Mouse (Mus musculus) liver, embryonic 12.5 days (tissue): ENCODE results near the gene Rtp4. TPM values are rescaled to one million over a fixed set of nuclear protein-coding genes. Genes with fewer than 3 reads are reported as not detected.
A peak's percentile ranks its signal among the peaks of the same experiment; 100 is the strongest.

Experiments
- ATAC-seq: fragments of 200-750 bp; cut with Nextera tagmentation; 2 replicates; pipeline ENCODE4 v1.8.0; 2017; ENCODE audit warnings: moderate number of reproducible peaks, mild to moderate bottlenecking, moderate library complexity
- H3K27ac ChIP-seq: fragments of 300-500 bp; sonication (generic); 2 replicates; pipeline ENCODE4 v1.5.1; 2016; ENCODE audit warnings: mild to moderate bottlenecking
- H3K27me3 ChIP-seq: fragments of 300-500 bp; sonication (generic); replicated peaks from 2 replicates; pipeline ENCODE4 v1.6.1; 2016; ENCODE audit warnings: mild to moderate bottlenecking, moderate library complexity
- H3K36me3 ChIP-seq: fragments of 300-500 bp; sonication (generic); 2 replicates; pipeline ENCODE4 v1.6.1; 2016; ENCODE audit warnings: mild to moderate bottlenecking, moderate library complexity
- H3K4me1 ChIP-seq: fragments of 300-500 bp; sonication (generic); 2 replicates; pipeline ENCODE4 v1.6.1; 2016
- H3K4me2 ChIP-seq: fragments of 300-500 bp; sonication (generic); 2 replicates; pipeline ENCODE4 v1.6.1; 2016; ENCODE audit warnings: mild to moderate bottlenecking, moderate library complexity
- H3K4me3 ChIP-seq: fragments of 300-500 bp; sonication (generic); 2 replicates; pipeline ENCODE4 v1.5.1; 2016; ENCODE audit warnings: mild to moderate bottlenecking, moderate library complexity
- H3K9ac ChIP-seq: fragments of 300-500 bp; sonication (generic); 2 replicates; pipeline ENCODE4 v1.6.1; 2016; ENCODE audit warnings: mild to moderate bottlenecking, moderate library complexity
- H3K9me3 ChIP-seq: fragments of 300-500 bp; sonication (generic); replicated peaks from 2 replicates; pipeline ENCODE4 v1.6.1; 2016; ENCODE audit warnings: mild to moderate bottlenecking, moderate library complexity
- WGBS: fragments of 180-500 bp; shearing (Covaris S2); methylation state at CpG from one replicate; pipeline ENCODE4 v1.1.7; 2016; ENCODE audit not compliant: insufficient replicate concordance; 5-methylcytosine and 5-hydroxymethylcytosine counted together
- polyA plus RNA-seq: library from polyadenylated mRNA; unstranded; fragments of >200 nt; fragmentation: Nextera tagmentation; extraction: Ambion mirVana; gene quantifications from 2 replicates; pipeline ENCODE4 v1.2.1, GENCODE M21; 2016

Gene Rtp4
- polyA plus RNA-seq, 1 experiment from 2014 or later = 4.3 TPM

- Histone ChIP-seq H3K27me3 (no peaks in the 10 kb centered on the region), H3K9ac (no peak overlapping the region), H3K4me1 (no peaks in the 10 kb centered on the region), H3K9me3 (no peaks in the 10 kb centered on the region), H3K4me3 (no peak overlapping the region), H3K36me3 (no peaks in the 10 kb centered on the region), H3K27ac (no peak overlapping the region), H3K4me2 (no peak overlapping the region)
- ATAC-seq = no peak
- WGBS = 77% methylated on average over 4 of the region's 4 CpGs
Measured at GRCm38 (mm10) chr16:23547783-23548182, 27.7 kb downstream of the Rtp4 start.

- 38% methylated on average over 8 of the region's 8 CpGs for whole genome bisulfite sequencing
- Histone ChIP-seq H3K4me3 (no peak overlapping the region), H3K9me3 (no peaks in the 10 kb centered on the region), H3K4me2 (no peak overlapping the region), H3K27me3 (no peaks in the 10 kb centered on the region), H3K9ac (no peak overlapping the region), H3K36me3 (no peaks in the 10 kb centered on the region), H3K4me1 (no peaks in the 10 kb centered on the region), H3K27ac (no peak overlapping the region)
- ATAC-seq = no peak
Measured at GRCm38 (mm10) chr16:23550346-23550980, 30.4 kb downstream of the Rtp4 start.

GRCm38 (mm10) chr16:23550981-23551582 lies 31.0 kb downstream of the Rtp4 start:
- H3K4me3 ChIP-seq = no peak overlapping the region
- H3K27me3 ChIP-seq = no peaks in the 10 kb centered on the region
- 75% methylated on average over 18 of the region's 18 CpGs for WGBS
- no peak overlapping the region for H3K9ac ChIP-seq
- no peak overlapping the region for H3K4me2 ChIP-seq
- ATAC-seq = no peak
- no peaks in the 10 kb centered on the region for H3K36me3 ChIP-seq
- no peak overlapping the region for H3K27ac ChIP-seq
- H3K9me3 ChIP-seq = no peaks in the 10 kb centered on the region
- H3K4me1 ChIP-seq = no peaks in the 10 kb centered on the region

GRCm38 (mm10) chr16:23554673-23555072 lies 34.6 kb downstream of the Rtp4 start:
- Histone ChIP-seq H3K27me3 (no peaks in the 10 kb centered on the region), H3K4me1 (no peaks in the 10 kb centered on the region), H3K4me3 (no peak overlapping the region), H3K27ac (no peak overlapping the region), H3K36me3 (no peaks in the 10 kb centered on the region), H3K4me2 (no peak overlapping the region), H3K9me3 (no peaks in the 10 kb centered on the region), H3K9ac (no peak overlapping the region)
- no peak for ATAC-seq
- 71% methylated on average over 5 of the region's 5 CpGs for WGBS

GRCm38 (mm10) chr16:23557195-23557594 lies 37.1 kb downstream of the Rtp4 start:
- H3K4me2 ChIP-seq = no peak overlapping the region
- no peaks in the 10 kb centered on the region for H3K4me1 ChIP-seq
- H3K4me3 ChIP-seq = no peak overlapping the region
- no peaks in the 10 kb centered on the region for H3K27me3 ChIP-seq
- ATAC-seq = no peak
- H3K27ac ChIP-seq = no peak overlapping the region
- no peaks in the 10 kb centered on the region for H3K9me3 ChIP-seq
- H3K36me3 ChIP-seq = no peaks in the 10 kb centered on the region
- no peak overlapping the region for H3K9ac ChIP-seq
- WGBS = 26% methylated on average over 5 of the region's 5 CpGs

GRCm38 (mm10) chr16:23557669-23558068 lies 37.6 kb downstream of the Rtp4 start:
- Histone ChIP-seq H3K9me3 (no peaks in the 10 kb centered on the region), H3K36me3 (no peaks in the 10 kb centered on the region), H3K9ac (no peak overlapping the region), H3K27me3 (no peaks in the 10 kb centered on the region), H3K4me3 (no peak overlapping the region), H3K27ac (no peak overlapping the region), H3K4me2 (no peak overlapping the region), H3K4me1 (no peaks in the 10 kb centered on the region)
- WGBS = 50% methylated on average over 2 of the region's 2 CpGs
- ATAC-seq = no peak

- Histone ChIP-seq H3K36me3 (no peaks in the 10 kb centered on the region), H3K27me3 (no peaks in the 10 kb centered on the region), H3K4me3 (no peak overlapping the region), H3K4me1 (no peaks in the 10 kb centered on the region), H3K4me2 (no peak overlapping the region), H3K9me3 (no peaks in the 10 kb centered on the region), H3K9ac (no peak overlapping the region), H3K27ac (no peak overlapping the region)
- ATAC-seq = no peak
- WGBS = 58% methylated on average over 4 of the region's 4 CpGs
Measured at GRCm38 (mm10) chr16:23568369-23568958, 48.4 kb downstream of the Rtp4 start.

GRCm38 (mm10) chr16:23574561-23574960 lies 54.5 kb downstream of the Rtp4 start:
- no peaks in the 10 kb centered on the region for H3K36me3 ChIP-seq
- H3K9me3 ChIP-seq = no peaks in the 10 kb centered on the region
- no peaks in the 10 kb centered on the region for H3K4me1 ChIP-seq
- no peak for ATAC-seq
- H3K27ac ChIP-seq = no peak overlapping the region
- H3K4me3 ChIP-seq = no peak overlapping the region
- H3K9ac ChIP-seq = no peak overlapping the region
- H3K27me3 ChIP-seq = no peaks in the 10 kb centered on the region
- no peak overlapping the region for H3K4me2 ChIP-seq
- 76% methylated on average over 2 of the region's 2 CpGs for WGBS

- no peak for ATAC-seq
- Histone ChIP-seq H3K36me3 (no peaks in the 10 kb centered on the region), H3K4me2 (no peak overlapping the region), H3K9ac (no peak overlapping the region), H3K27ac (no peak overlapping the region), H3K4me1 (no peaks in the 10 kb centered on the region), H3K9me3 (0 out of 2 replicates have a peak, but pooled peaks cover 5% of the 10 kb centered on the region), H3K27me3 (no peaks in the 10 kb centered on the region), H3K4me3 (no peak overlapping the region)
- WGBS = 59% methylated on average over 5 of the region's 5 CpGs
Measured at GRCm38 (mm10) chr16:23591119-23592105, 71.3 kb downstream of the Rtp4 start.

- Histone ChIP-seq H3K4me1 (no peaks in the 10 kb centered on the region), H3K9ac (no peak overlapping the region), H3K4me2 (no peak overlapping the region), H3K27ac (no peak overlapping the region), H3K4me3 (no peak overlapping the region), H3K9me3 (0 out of 2 replicates have a peak, but pooled peaks cover 5% of the 10 kb centered on the region), H3K36me3 (no peaks in the 10 kb centered on the region), H3K27me3 (no peaks in the 10 kb centered on the region)
- ATAC-seq = no peak
Measured at GRCm38 (mm10) chr16:23592501-23592900, 72.4 kb downstream of the Rtp4 start.

- H3K4me1 ChIP-seq = no peaks in the 10 kb centered on the region
- H3K9me3 ChIP-seq = no peaks in the 10 kb centered on the region
- H3K36me3 ChIP-seq = no peaks in the 10 kb centered on the region
- H3K4me2 ChIP-seq = no peak overlapping the region
- no peak overlapping the region for H3K4me3 ChIP-seq
- H3K9ac ChIP-seq = no peak overlapping the region
- H3K27me3 ChIP-seq = no peaks in the 10 kb centered on the region
- 67% methylated on average over 3 of the region's 3 CpGs for WGBS
- no peak for ATAC-seq
- H3K27ac ChIP-seq = no peak overlapping the region
Measured at GRCm38 (mm10) chr16:23596696-23597095, 76.6 kb downstream of the Rtp4 start.

- H3K36me3 ChIP-seq = no peaks in the 10 kb centered on the region
- no peak overlapping the region for H3K27ac ChIP-seq
- H3K4me2 ChIP-seq = no peak overlapping the region
- H3K9me3 ChIP-seq = no peaks in the 10 kb centered on the region
- H3K4me3 ChIP-seq = no peak overlapping the region
- no peaks in the 10 kb centered on the region for H3K4me1 ChIP-seq
- peak; percentile 51 for ATAC-seq
- no peaks in the 10 kb centered on the region for H3K27me3 ChIP-seq
- no peak overlapping the region for H3K9ac ChIP-seq
Measured at GRCm38 (mm10) chr16:23597968-23598367, 77.9 kb downstream of the Rtp4 start.
